Mouse (Mus musculus) adrenal gland, adult 18-20 months (tissue): ENCODE data around the gene Dand5. TPM values are rescaled to one million over a fixed set of nuclear protein-coding genes. Genes with fewer than 3 reads are reported as not detected.

ENCODE experiments used
- DNase-seq, 2 experiments: peaks; one replicate each; pipeline ENCODE4 v3.0.0; 2021 to 2022; ENCODE audit warnings: low spot score in 2 of 2
- microRNA-seq, 2 experiments: library from miRNA; unstranded; fragments of <30 nt; microRNA quantifications; one replicate each; pipeline ENCODE4 v1.2.0; 2021; ENCODE audit warnings: borderline number of aligned reads in 2 of 2
- total RNA-seq, 2 experiments: library from RNA; stranded (reverse); gene quantifications; 1 replicate in 1 of 2; 2 replicates in 1 of 2; pipeline ENCODE4 v1.2.3; 2021

Gene Dand5
- total RNA-seq, 2 experiments from 2014 or later: 10.6 to 10.8 TPM

DNA sequence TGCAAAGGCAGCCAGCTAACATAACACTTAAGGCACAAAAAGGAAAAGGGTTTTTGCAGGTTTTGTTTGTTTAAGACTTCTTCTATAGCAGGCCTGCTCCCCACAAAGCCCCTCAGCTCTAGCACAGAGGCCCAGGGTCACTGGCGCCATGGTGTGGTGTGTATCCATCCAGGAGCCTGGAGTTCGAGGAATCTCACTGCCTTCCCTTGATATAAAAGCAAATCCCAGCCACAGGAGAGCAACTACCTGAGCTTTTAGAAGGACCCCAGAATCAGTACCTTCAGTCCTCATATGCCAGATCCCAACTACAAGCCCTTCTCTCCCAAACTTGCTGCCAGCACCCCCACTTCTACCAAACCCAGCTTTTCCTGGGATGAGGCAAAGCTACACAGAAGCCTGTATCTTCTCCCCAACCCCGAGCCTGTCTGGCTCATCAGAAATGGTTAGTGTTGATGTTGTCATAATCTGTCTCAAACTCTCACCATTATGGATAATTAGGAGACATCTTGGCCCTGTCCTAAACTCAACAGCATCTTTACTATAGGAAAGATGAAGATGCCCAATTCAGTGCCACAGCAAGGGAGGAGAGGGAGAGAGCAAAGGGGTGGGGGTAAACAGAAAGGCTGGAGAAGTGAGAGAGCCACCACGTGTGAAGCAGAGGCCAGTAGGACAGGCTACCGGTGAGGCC, 51.5 kb downstream of the Dand5 start:
- DNase-seq: no peak

DNA sequence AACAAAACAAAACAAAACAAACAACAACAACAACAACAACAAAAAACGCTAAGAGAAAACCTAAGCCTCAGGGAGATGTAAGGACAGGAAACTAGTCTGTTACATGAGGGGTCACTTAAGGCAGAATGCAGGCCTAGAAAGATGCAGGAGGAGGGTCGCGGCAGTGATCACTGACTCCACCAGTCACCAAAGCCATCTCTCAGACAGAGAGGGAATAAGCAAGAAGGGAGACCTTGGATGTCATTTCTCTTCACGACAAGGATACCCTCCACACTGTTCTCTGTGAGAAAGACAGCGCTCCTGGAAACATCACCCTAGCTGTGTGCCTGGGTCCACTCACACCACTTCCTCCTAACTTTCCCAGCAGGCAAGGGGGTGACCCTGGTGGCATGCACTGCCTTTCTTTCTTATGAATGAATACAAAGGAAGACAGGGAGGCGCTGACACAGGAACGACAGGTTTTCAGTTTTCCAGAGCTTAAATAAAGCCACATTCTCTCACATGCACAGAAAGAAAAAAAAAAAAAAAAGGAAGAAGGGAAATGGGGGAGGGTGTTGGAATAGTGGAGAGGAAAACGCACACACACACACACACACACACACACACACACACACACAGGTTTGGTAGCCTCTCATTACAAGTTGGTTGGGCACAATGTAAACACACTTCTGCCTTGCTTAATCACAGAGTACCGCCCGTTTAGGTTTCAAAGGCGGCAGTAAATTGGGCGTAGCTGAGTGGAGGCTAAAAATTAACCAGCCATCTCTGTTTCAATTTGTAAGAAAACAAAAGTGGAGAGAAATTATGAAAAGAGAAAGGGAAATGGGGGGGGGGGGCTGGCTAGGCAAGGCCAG, 52.3 kb downstream of the Dand5 start:
- no peak for DNase-seq

DNA sequence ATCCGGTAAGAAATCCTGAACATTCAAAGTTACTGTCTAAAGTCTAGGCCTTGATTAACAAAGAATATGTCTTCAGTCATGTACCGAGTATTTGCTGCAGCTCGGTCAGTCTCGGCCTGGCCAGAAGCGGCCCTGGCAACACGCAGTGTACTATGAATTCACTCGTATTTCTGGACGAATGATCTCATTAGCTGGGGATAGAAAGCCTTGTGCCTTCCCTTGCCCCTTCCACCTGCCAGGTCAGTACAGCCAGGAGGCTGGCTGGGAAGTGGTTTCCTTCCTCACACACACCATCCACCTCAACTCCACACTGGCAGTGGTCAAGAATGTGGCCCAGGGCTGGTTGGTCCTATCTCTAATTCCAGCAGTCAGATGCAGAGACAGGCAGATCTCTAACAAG, 53.3 kb downstream of the Dand5 start:
- no peak for DNase-seq

DNA sequence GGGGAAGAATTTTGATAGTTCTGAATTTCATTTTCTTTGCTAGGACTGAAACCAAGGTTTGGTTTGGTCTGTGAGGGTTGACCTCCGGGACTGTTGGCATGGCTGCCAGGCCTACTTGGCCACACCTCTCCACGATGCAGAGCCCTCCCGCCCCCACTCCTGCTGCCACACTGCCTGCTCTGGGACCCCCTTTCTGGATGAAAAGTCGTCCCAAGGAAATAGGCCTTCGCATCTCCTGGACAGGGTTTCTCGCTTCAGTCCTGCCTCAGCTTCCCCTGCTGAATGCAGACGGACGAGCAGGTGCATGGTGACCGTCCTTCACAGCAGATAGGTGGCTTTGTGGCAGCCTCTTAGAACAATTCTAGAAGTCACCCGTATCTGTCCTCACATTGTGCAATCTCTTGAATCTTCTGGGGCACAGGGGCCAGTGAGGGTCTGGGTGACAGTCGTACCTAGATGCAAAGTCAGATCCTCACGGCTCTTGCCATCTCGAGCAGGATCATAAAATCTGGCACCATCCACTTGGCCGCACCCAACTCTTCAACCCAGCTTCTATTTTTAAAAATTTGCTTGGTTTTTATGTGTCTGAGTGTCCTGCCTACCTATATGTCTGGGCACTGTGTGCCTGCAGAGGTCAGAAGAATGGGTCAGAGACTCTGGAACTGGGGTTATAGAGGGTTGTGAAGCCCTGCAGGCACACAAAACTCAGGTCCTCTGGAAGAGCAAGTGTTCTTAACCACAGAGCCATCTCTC, 54.1 kb downstream of the Dand5 start:
- no peak for DNase-seq

DNA sequence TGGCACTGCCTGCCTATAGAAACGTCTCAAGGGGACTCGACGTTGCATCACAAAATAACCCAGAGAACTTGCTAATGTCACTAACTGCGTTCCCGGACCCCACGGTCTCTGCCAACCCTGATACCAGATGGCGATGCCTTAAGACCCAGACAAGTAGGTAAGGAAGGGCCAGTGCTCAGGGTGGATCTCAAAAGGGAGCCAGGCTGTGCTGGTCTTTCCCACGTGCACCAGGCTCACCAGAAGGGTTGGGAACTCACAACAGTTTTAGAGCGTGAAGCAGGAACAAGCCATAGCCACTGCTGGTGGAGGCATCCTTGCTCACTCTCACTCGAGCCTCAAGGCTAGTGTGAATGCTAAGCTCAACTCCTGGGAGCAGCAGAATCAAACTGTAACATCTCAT, 55.4 kb downstream of the Dand5 start:
- DNase-seq: no peak

DNA sequence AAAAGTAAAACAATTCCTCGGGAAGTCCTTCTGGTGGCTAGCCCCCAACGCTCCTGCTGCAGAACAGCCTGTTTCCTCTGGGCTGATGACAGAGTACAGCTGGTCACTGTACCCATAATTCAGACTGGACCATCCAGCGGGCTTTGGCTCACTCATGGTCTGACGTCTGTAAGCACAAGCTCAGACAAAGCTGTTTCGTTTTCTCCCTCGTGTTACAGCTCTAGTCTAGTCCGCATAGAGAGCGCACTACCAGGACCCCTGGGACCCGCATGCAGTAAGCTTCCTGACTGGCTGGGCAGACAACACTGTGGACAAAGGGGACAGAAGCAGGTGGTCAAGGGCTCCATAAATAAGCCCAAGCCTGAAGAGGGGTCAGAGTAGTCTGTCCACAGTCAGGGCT, 56.2 kb downstream of the Dand5 start:
- no peak for DNase-seq

DNA sequence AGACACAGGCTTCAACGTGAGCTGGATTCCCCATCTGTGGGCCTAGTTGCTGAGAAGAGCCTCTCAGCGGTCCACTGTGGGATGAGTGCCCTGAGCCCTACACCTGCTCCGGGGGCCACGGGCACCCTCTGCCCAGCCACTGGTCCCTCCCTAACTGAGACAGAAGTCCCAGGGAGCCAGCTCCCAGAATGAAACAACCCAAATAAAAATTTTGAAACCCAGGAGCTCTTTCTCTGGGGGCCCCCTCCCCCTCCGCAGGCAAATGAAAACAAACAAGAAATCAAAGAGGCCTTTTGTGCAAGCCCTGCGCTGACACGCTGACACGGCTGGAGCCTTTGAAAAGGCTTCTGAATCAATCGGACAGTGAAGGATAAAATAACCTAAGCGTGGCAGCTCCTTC, 57.0 kb downstream of the Dand5 start:
- no peak for DNase-seq

Small RNAs within 50 kb of the gene (microRNA-seq; reads per million reads assigned to microRNA genes)
- 5.7 to 7.3 reads per million in 2 experiments for gene Mir7069

Other genes with a start within 250 kb of the Dand5 start
- 10 to 100 TPM; 20.7 to 24.6 TPM for gene Ier2, start 160.0 kb downstream of the Dand5 start, total RNA-seq
- gene Trmt1, start 136.5 kb downstream of the Dand5 start, total RNA-seq: 10 to 100 TPM; 66.3 to 79.0 TPM
- 10 to 100 TPM; 71.3 to 77.8 TPM for gene Nacc1, start 135.0 kb downstream of the Dand5 start, total RNA-seq
- gene Lyl1, start 121.4 kb downstream of the Dand5 start, total RNA-seq: 1 to 10 TPM; 2.7 to 2.8 TPM
- under 1 TPM; 0.45 to 0.76 TPM for gene G430095P16Rik, start 99.8 kb downstream of the Dand5 start, total RNA-seq
- gene Nfix, start 22.5 kb downstream of the Dand5 start, total RNA-seq: 100 to 1,000 TPM in 1 of 2 experiments, 10 to 100 TPM in 1; 92.2 to 127 TPM
- 10 to 100 TPM; 62.0 to 71.1 TPM for gene Gadd45gip1, start 8.7 kb upstream of the Dand5 start, total RNA-seq
- 100 to 1,000 TPM; 109 to 113 TPM for gene Rad23a, start 17.8 kb upstream of the Dand5 start, total RNA-seq
- gene Calr, start 24.1 kb upstream of the Dand5 start, total RNA-seq: 100 to 1,000 TPM; 606 to 686 TPM
- gene Farsa, start 34.2 kb upstream of the Dand5 start, total RNA-seq: 10 to 100 TPM; 58.8 to 69.6 TPM
- gene Syce2, start 49.3 kb upstream of the Dand5 start, total RNA-seq: 1 to 10 TPM; 6.9 to 9.4 TPM
- 10 to 100 TPM; 52.4 to 56.5 TPM for gene Gcdh, start 71.1 kb upstream of the Dand5 start, total RNA-seq
- gene Klf1, start 79.1 kb upstream of the Dand5 start, total RNA-seq: not detected
- 10 to 100 TPM; 11.2 to 12.5 TPM for gene Dnase2a, start 85.7 kb upstream of the Dand5 start, total RNA-seq
- gene Mast1, start 114.5 kb upstream of the Dand5 start, total RNA-seq: 1 to 10 TPM; 2.1 to 3.1 TPM
- gene Rtbdn, start 124.2 kb upstream of the Dand5 start, total RNA-seq: under 1 TPM in 1 of 2 experiments, not detected in 1; 0.16 TPM
- 1 to 10 TPM; 1.9 TPM for gene Gm49661, start 146.6 kb upstream of the Dand5 start, total RNA-seq
- gene Prdx2, start 146.8 kb upstream of the Dand5 start, total RNA-seq: 100 to 1,000 TPM; 740 to 761 TPM
- 100 to 1,000 TPM in 1 of 2 experiments, 10 to 100 TPM in 1; 80.9 to 131 TPM for gene Rnaseh2a, start 146.9 kb upstream of the Dand5 start, total RNA-seq
- gene Junb, start 155.9 kb upstream of the Dand5 start, total RNA-seq: 10 to 100 TPM; 27.1 to 28.5 TPM
- gene Hook2, start 167.8 kb upstream of the Dand5 start, total RNA-seq: 1 to 10 TPM; 6.3 to 7.2 TPM
- not detected for gene Best2, start 191.7 kb upstream of the Dand5 start, total RNA-seq
- 100 to 1,000 TPM in 1 of 2 experiments, 10 to 100 TPM in 1; 89.2 to 100 TPM for gene Asna1, start 202.5 kb upstream of the Dand5 start, total RNA-seq
- 100 to 1,000 TPM; 162 to 192 TPM for gene Trir, start 204.0 kb upstream of the Dand5 start, total RNA-seq
- 10 to 100 TPM; 67.8 to 80.4 TPM for gene Tnpo2, start 214.1 kb upstream of the Dand5 start, total RNA-seq
- 10 to 100 TPM; 11.1 to 18.1 TPM for gene Fbxw9, start 237.2 kb upstream of the Dand5 start, total RNA-seq
- not detected for gene Gm5741, start 245.2 kb upstream of the Dand5 start, total RNA-seq
- gene Dhps, start 248.9 kb upstream of the Dand5 start, total RNA-seq: 10 to 100 TPM; 25.5 to 26.4 TPM